Mouse (Mus musculus): ENCODE measurements around the gene Tex29. TPM values are rescaled to one million over a fixed set of nuclear protein-coding genes. Genes with fewer than 3 reads are reported as not detected.
A peak's percentile ranks its signal among the peaks of the same experiment; 100 is the strongest.

The Tex29 gene
- polyA plus RNA-seq (2016; fragmentation: Nextera tagmentation; extraction: Ambion mirVana): not detected in 2 replicates

GRCm38 (mm10) chr8:11840174-11840573 is at the start of gene Tex29:
Gene Tex29 (plus strand): TSS chr8:11840474.
- H3K9ac ChIP-seq (replicated peaks): no peak within 1 kb of the TSS
- H3K4me3 ChIP-seq (replicated peaks): no peak within 1 kb of the TSS

GRCm38 (mm10) chr8:11794956-11795355 is 45.3 kb upstream of the Tex29 start:
- no peak for ATAC-seq (ENCODE audit: insufficient number of reproducible peaks, insufficient read depth, low FRiP score, low TSS enrichment, low read depth)

More at GRCm38 (mm10) chr8:11840174-11840573, at the start of gene Tex29:
- WGBS: 89% methylated on average over 5 of the region's 5 CpGs
- Histone ChIP-seq H3K27ac (no peak within 1 kb of the TSS), H3K4me2 (no peak within 1 kb of the TSS), H3K27me3 (no peaks in the 10 kb centered on the region), H3K36me3 (peaks cover 12% of the 10 kb centered on the region), H3K9me3 (no peaks in the 10 kb centered on the region), H3K4me1 (replicated peaks) (peaks cover 13% of the 10 kb centered on the region; the same call in 1 of the 2 replicates)
- no peak for ATAC-seq (ENCODE audit: insufficient number of reproducible peaks, insufficient read depth, low FRiP score, low TSS enrichment, low read depth)

GRCm38 (mm10) chr8:11797128-11797527 is 43.1 kb upstream of the Tex29 start:
- Histone ChIP-seq H3K4me3 (replicated peaks) (no peak overlapping the region), H3K27me3 (no peaks in the 10 kb centered on the region), H3K27ac (no peak overlapping the region), H3K4me2 (no peak overlapping the region), H3K9me3 (no peaks in the 10 kb centered on the region), H3K4me1 (replicated peaks) (0 out of 2 replicates have a peak, but pooled peaks cover 4% of the 10 kb centered on the region), H3K36me3 (peaks cover 72% of the 10 kb centered on the region), H3K9ac (replicated peaks) (no peak overlapping the region)
- ATAC-seq (ENCODE audit: insufficient number of reproducible peaks, insufficient read depth, low FRiP score, low TSS enrichment, low read depth): no peak
- WGBS: 88% methylated on average over 8 of the region's 8 CpGs

More at GRCm38 (mm10) chr8:11794956-11795355, 45.3 kb upstream of the Tex29 start:
- no peak overlapping the region for H3K27ac ChIP-seq
- no peaks in the 10 kb centered on the region for H3K9me3 ChIP-seq
- H3K4me3 ChIP-seq (replicated peaks): no peak overlapping the region
- H3K27me3 ChIP-seq: no peaks in the 10 kb centered on the region
- no peaks in the 10 kb centered on the region for H3K4me1 ChIP-seq (replicated peaks)
- no peak overlapping the region for H3K9ac ChIP-seq (replicated peaks)
- H3K36me3 ChIP-seq: peaks cover 77% of the 10 kb centered on the region
- H3K4me2 ChIP-seq: no peak overlapping the region

- ATAC-seq (ENCODE audit: insufficient number of reproducible peaks, insufficient read depth, low FRiP score, low TSS enrichment, low read depth): no peak
- Histone ChIP-seq H3K27ac (no peak overlapping the region), H3K4me3 (replicated peaks) (no peak overlapping the region), H3K4me2 (no peak overlapping the region), H3K36me3 (peaks cover 68% of the 10 kb centered on the region), H3K4me1 (replicated peaks) (0 out of 2 replicates have a peak, but pooled peaks cover 4% of the 10 kb centered on the region), H3K27me3 (no peaks in the 10 kb centered on the region), H3K9me3 (no peaks in the 10 kb centered on the region), H3K9ac (replicated peaks) (no peak overlapping the region)
- WGBS: 89% methylated on average over 14 of the region's 14 CpGs
Observed at GRCm38 (mm10) chr8:11797729-11798479, 42.4 kb upstream of the Tex29 start.

GRCm38 (mm10) chr8:11798480-11798867 is 41.8 kb upstream of the Tex29 start:
- no peak for ATAC-seq (ENCODE audit: insufficient number of reproducible peaks, insufficient read depth, low FRiP score, low TSS enrichment, low read depth)
- H3K27ac ChIP-seq: no peak overlapping the region
- 90% methylated on average over 4 of the region's 4 CpGs for WGBS
- H3K36me3 ChIP-seq: peaks cover 68% of the 10 kb centered on the region
- no peaks in the 10 kb centered on the region for H3K9me3 ChIP-seq
- no peak overlapping the region for H3K9ac ChIP-seq (replicated peaks)
- no peak overlapping the region for H3K4me3 ChIP-seq (replicated peaks)
- 0 out of 2 replicates have a peak, but pooled peaks cover 4% of the 10 kb centered on the region for H3K4me1 ChIP-seq (replicated peaks)
- no peak overlapping the region for H3K4me2 ChIP-seq
- H3K27me3 ChIP-seq: no peaks in the 10 kb centered on the region

GRCm38 (mm10) chr8:11799098-11799497 is 41.2 kb upstream of the Tex29 start:
- H3K27ac ChIP-seq: no peak overlapping the region
- H3K9me3 ChIP-seq: no peaks in the 10 kb centered on the region
- 96% methylated on average over 3 of the region's 3 CpGs for WGBS
- H3K4me3 ChIP-seq (replicated peaks): no peak overlapping the region
- H3K27me3 ChIP-seq: no peaks in the 10 kb centered on the region
- H3K36me3 ChIP-seq: peaks cover 74% of the 10 kb centered on the region
- no peak overlapping the region for H3K9ac ChIP-seq (replicated peaks)
- 0 out of 2 replicates have a peak, but pooled peaks cover 4% of the 10 kb centered on the region for H3K4me1 ChIP-seq (replicated peaks)
- no peak for ATAC-seq (ENCODE audit: insufficient number of reproducible peaks, insufficient read depth, low FRiP score, low TSS enrichment, low read depth)
- no peak overlapping the region for H3K4me2 ChIP-seq

GRCm38 (mm10) chr8:11800481-11800880 is 39.8 kb upstream of the Tex29 start:
- 88% methylated on average over 7 of the region's 7 CpGs for WGBS
- no peak overlapping the region for H3K27ac ChIP-seq

GRCm38 (mm10) chr8:11801571-11801970 is 38.7 kb upstream of the Tex29 start:
- Histone ChIP-seq H3K36me3 (peaks cover 82% of the 10 kb centered on the region), H3K4me2 (no peak overlapping the region), H3K9me3 (no peaks in the 10 kb centered on the region), H3K27me3 (no peaks in the 10 kb centered on the region), H3K9ac (replicated peaks) (no peak overlapping the region), H3K27ac (0 out of 2 replicates have a peak overlapping the region, but pooled peaks have one; percentile 23), H3K4me1 (replicated peaks) (0 out of 2 replicates have a peak, but pooled peaks cover 4% of the 10 kb centered on the region), H3K4me3 (replicated peaks) (no peak overlapping the region)
- WGBS: 77% methylated on average over 8 of the region's 8 CpGs
- no peak for ATAC-seq (ENCODE audit: insufficient number of reproducible peaks, insufficient read depth, low FRiP score, low TSS enrichment, low read depth)

More at GRCm38 (mm10) chr8:11800481-11800880, 39.8 kb upstream of the Tex29 start:
- Histone ChIP-seq H3K4me1 (replicated peaks) (0 out of 2 replicates have a peak, but pooled peaks cover 4% of the 10 kb centered on the region), H3K9ac (replicated peaks) (no peak overlapping the region), H3K9me3 (no peaks in the 10 kb centered on the region), H3K27me3 (no peaks in the 10 kb centered on the region), H3K36me3 (peaks cover 82% of the 10 kb centered on the region), H3K4me2 (no peak overlapping the region), H3K4me3 (replicated peaks) (no peak overlapping the region)
- no peak for ATAC-seq (ENCODE audit: insufficient number of reproducible peaks, insufficient read depth, low FRiP score, low TSS enrichment, low read depth)

- H3K9me3 ChIP-seq: no peaks in the 10 kb centered on the region
- 92% methylated on average over 4 of the region's 4 CpGs for WGBS
- no peak overlapping the region for H3K27ac ChIP-seq
- no peaks in the 10 kb centered on the region for H3K27me3 ChIP-seq
- H3K9ac ChIP-seq (replicated peaks): no peak overlapping the region
- no peak overlapping the region for H3K4me3 ChIP-seq (replicated peaks)
- H3K4me2 ChIP-seq: no peak overlapping the region
- H3K36me3 ChIP-seq: peaks cover 87% of the 10 kb centered on the region
- no peak for ATAC-seq (ENCODE audit: insufficient number of reproducible peaks, insufficient read depth, low FRiP score, low TSS enrichment, low read depth)
- 0 out of 2 replicates have a peak, but pooled peaks cover 4% of the 10 kb centered on the region for H3K4me1 ChIP-seq (replicated peaks)
Observed at GRCm38 (mm10) chr8:11804914-11805313, 35.4 kb upstream of the Tex29 start.

- H3K27me3 ChIP-seq: no peaks in the 10 kb centered on the region
- 90% methylated on average over 6 of the region's 6 CpGs for WGBS
- 0 out of 2 replicates have a peak, but pooled peaks cover 2% of the 10 kb centered on the region for H3K4me1 ChIP-seq (replicated peaks)
- no peak overlapping the region for H3K9ac ChIP-seq (replicated peaks)
- H3K4me2 ChIP-seq: no peak overlapping the region
- no peak overlapping the region for H3K4me3 ChIP-seq (replicated peaks)
- ATAC-seq (ENCODE audit: insufficient number of reproducible peaks, insufficient read depth, low FRiP score, low TSS enrichment, low read depth): no peak
- no peak overlapping the region for H3K27ac ChIP-seq
- peaks cover 93% of the 10 kb centered on the region for H3K36me3 ChIP-seq
- H3K9me3 ChIP-seq: no peaks in the 10 kb centered on the region
Observed at GRCm38 (mm10) chr8:11806252-11806651, 34.0 kb upstream of the Tex29 start.

GRCm38 (mm10) chr8:11807361-11807760 is 32.9 kb upstream of the Tex29 start:
- H3K27ac ChIP-seq: no peak overlapping the region
- WGBS: 83% methylated on average over 3 of the region's 3 CpGs
- no peaks in the 10 kb centered on the region for H3K4me1 ChIP-seq (replicated peaks)
- no peak for ATAC-seq (ENCODE audit: insufficient number of reproducible peaks, insufficient read depth, low FRiP score, low TSS enrichment, low read depth)
- H3K4me3 ChIP-seq (replicated peaks): no peak overlapping the region
- no peaks in the 10 kb centered on the region for H3K27me3 ChIP-seq
- H3K4me2 ChIP-seq: no peak overlapping the region
- H3K9ac ChIP-seq (replicated peaks): no peak overlapping the region
- H3K36me3 ChIP-seq: peaks cover 98% of the 10 kb centered on the region
- no peaks in the 10 kb centered on the region for H3K9me3 ChIP-seq

Data from limb, embryonic 12.5 days (tissue).